Mouse (Mus musculus): Measurements from ENCODE around the gene Atg9a. TPM values are rescaled to one million over a fixed set of nuclear protein-coding genes. Genes with fewer than 3 reads are reported as not detected.

Gene Atg9a
- polyA plus RNA-seq, 1 experiment: 529 TPM

DNA sequence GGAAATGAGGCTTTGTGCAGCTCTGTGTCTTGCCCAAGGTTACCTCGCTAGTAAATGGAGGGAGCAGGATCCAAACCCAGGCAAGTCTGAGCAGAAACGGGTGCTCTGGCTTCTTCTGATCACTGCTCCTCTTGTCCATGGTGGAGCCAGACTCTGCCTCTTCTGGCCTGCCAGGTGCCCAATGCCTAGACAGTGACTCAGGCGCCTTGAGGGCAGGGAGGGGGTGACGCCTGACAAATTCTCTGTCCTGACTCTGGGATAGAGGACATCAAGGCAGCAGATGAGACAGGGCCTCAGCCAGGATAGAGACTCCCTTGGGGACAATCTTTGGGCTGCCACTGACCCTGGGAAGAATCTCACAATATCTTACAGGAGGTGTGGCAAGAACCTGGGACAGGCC lies 39.2 kb upstream of the Atg9a start:
- TF ChIP-seq CTCF (IDR thresholded peaks at IDR 0.05; ENCODE audit: control insufficient read depth, insufficient read depth, insufficient replicate concordance, low read depth, low read length): no peak
- TF ChIP-seq POLR2A (IDR thresholded peaks at IDR 0.05; ENCODE audit: control insufficient read depth, low read depth, low read length): no peak

DNA sequence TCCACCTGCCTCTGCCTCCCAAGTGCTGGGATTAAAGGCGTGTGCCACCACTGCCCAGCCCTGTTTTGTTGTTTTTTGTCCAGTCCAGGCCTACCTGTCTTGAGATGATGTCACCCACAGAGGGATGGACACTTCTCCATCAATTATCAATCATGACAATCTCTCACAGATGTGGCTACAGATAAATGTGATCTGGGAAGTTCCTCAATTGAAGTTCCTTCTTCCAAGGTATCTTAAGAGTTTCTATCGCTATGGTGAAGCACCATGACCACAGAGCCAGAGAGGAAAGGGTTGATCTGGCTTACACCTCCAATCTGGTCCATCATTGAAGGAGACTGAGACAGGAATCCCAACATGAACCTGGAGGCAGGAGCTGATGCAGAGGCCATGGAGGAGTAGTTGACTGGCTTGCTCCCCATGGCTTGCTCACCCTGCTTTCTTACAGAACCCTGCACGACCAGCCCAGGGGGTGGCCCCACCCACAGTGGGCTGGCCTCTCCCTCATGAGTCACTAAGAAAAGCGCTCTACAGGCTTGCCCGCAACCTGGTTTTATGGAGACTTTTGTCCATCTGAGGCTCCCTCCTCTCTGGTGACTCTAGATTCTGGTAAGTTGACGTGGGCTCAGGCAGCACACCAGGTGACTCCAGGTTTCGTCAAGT lies 38.5 kb upstream of the Atg9a start:
- TF ChIP-seq CTCF (IDR thresholded peaks at IDR 0.05; ENCODE audit: control insufficient read depth, insufficient read depth, insufficient replicate concordance, low read depth, low read length): no peak
- TF ChIP-seq POLR2A (IDR thresholded peaks at IDR 0.05; ENCODE audit: control insufficient read depth, low read depth, low read length): no peak
- no peak overlapping the region for H3K27ac ChIP-seq (ENCODE audit: control insufficient read depth, insufficient read depth, low read depth, low read length)
- H3K4me3 ChIP-seq (ENCODE audit: control insufficient read depth, low read depth, low read length): peak overlapping the region; percentile 71
- H3K4me1 ChIP-seq (ENCODE audit: control insufficient read depth, insufficient read depth, low read length): no peaks in the 10 kb centered on the region
- H3K36me3 ChIP-seq (ENCODE audit: control insufficient read depth, insufficient read depth, low read length): no peaks in the 10 kb centered on the region
- H3K27me3 ChIP-seq (ENCODE audit: control insufficient read depth, insufficient read depth, low read length): no peaks in the 10 kb centered on the region

More for the DNA sequence above, 39.2 kb upstream of the Atg9a start:
- Histone ChIP-seq H3K36me3 (ENCODE audit: control insufficient read depth, insufficient read depth, low read length) (no peaks in the 10 kb centered on the region), H3K27me3 (ENCODE audit: control insufficient read depth, insufficient read depth, low read length) (no peaks in the 10 kb centered on the region), H3K27ac (ENCODE audit: control insufficient read depth, insufficient read depth, low read depth, low read length) (no peak overlapping the region), H3K4me1 (ENCODE audit: control insufficient read depth, insufficient read depth, low read length) (no peaks in the 10 kb centered on the region), H3K4me3 (ENCODE audit: control insufficient read depth, low read depth, low read length) (peak overlapping the region; percentile 71)

DNA sequence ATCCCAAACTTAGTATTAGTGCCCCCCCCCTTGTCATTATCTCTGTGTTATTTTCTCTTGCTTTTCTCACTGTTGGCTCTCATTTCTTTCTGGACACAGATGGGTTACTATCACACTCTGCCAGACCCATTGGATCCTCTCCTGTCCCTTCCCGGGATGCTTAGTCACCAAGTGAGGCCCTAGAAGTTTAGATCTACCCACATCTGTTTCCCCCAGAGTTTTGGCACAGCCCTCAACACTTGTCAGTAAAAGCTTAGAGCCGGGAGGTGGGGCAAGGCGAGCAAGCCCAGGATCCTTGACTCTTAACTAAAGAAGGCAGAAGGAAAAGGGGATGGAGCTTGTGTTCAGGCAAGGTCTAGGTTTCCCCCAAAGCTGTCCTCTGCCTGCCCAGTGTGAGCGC lies 37.2 kb upstream of the Atg9a start:
- no peak overlapping the region for H3K4me3 ChIP-seq (ENCODE audit: control insufficient read depth, low read depth, low read length)
- H3K27me3 ChIP-seq (ENCODE audit: control insufficient read depth, insufficient read depth, low read length): no peaks in the 10 kb centered on the region
- TF ChIP-seq CTCF (IDR thresholded peaks at IDR 0.05; ENCODE audit: control insufficient read depth, insufficient read depth, insufficient replicate concordance, low read depth, low read length) (no peak), POLR2A (IDR thresholded peaks at IDR 0.05; ENCODE audit: control insufficient read depth, low read depth, low read length) (no peak)
- H3K27ac ChIP-seq (ENCODE audit: control insufficient read depth, insufficient read depth, low read depth, low read length): no peak overlapping the region
- H3K4me1 ChIP-seq (ENCODE audit: control insufficient read depth, insufficient read depth, low read length): no peaks in the 10 kb centered on the region
- no peaks in the 10 kb centered on the region for H3K36me3 ChIP-seq (ENCODE audit: control insufficient read depth, insufficient read depth, low read length)

DNA sequence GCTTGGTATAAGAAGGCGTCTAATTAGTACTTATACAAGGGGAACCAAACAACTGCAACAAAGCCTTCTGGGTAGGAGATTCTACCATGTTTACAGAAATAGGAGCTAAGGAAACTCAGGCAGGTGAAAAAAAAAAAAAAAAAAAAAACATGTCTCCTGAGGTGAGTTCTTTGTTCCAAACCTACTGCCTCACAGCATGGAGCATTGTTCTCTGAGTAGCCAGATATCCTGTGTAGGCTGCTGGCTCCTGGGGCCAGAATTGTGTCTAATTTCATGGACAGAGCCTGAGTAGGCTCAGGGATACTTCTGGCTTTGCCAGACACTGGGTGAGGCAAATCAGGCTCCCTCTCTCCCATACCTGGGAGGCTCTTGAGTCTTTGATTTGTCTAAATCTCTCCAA lies 35.7 kb upstream of the Atg9a start:
- TF ChIP-seq POLR2A (IDR thresholded peaks at IDR 0.05; ENCODE audit: control insufficient read depth, low read depth, low read length) (no peak), CTCF (IDR thresholded peaks at IDR 0.05; ENCODE audit: control insufficient read depth, insufficient read depth, insufficient replicate concordance, low read depth, low read length) (no peak)

DNA sequence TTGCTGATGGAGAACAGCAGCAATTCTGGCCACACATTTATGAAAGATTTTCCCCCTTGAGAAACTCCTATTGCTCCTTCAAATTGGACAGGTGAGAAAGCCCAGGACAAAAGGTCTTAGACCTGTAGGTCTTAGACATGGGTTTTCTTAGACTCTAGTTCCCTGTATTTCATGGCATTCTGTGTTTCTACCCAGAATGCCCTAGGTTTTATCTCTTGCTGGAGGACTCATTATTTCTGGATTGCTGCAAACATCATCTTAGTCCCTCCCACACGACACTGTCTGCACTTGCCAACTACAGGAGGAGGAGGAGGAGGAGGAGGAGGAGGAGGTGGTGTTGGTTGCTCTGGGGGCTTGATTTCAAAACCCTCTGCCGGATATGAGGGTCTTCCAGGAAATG lies 34.1 kb upstream of the Atg9a start:
- Histone ChIP-seq H3K27me3 (ENCODE audit: control insufficient read depth, insufficient read depth, low read length) (no peaks in the 10 kb centered on the region), H3K4me1 (ENCODE audit: control insufficient read depth, insufficient read depth, low read length) (no peaks in the 10 kb centered on the region), H3K27ac (ENCODE audit: control insufficient read depth, insufficient read depth, low read depth, low read length) (no peak overlapping the region), H3K4me3 (ENCODE audit: control insufficient read depth, low read depth, low read length) (no peak overlapping the region), H3K36me3 (ENCODE audit: control insufficient read depth, insufficient read depth, low read length) (no peaks in the 10 kb centered on the region)
- TF ChIP-seq POLR2A (IDR thresholded peaks at IDR 0.05; ENCODE audit: control insufficient read depth, low read depth, low read length): no peak
- TF ChIP-seq CTCF (IDR thresholded peaks at IDR 0.05; ENCODE audit: control insufficient read depth, insufficient read depth, insufficient replicate concordance, low read depth, low read length): no peak

More for the DNA sequence above, 35.7 kb upstream of the Atg9a start:
- Histone ChIP-seq H3K36me3 (ENCODE audit: control insufficient read depth, insufficient read depth, low read length) (no peaks in the 10 kb centered on the region), H3K4me1 (ENCODE audit: control insufficient read depth, insufficient read depth, low read length) (no peaks in the 10 kb centered on the region), H3K27me3 (ENCODE audit: control insufficient read depth, insufficient read depth, low read length) (no peaks in the 10 kb centered on the region), H3K4me3 (ENCODE audit: control insufficient read depth, low read depth, low read length) (no peak overlapping the region), H3K27ac (ENCODE audit: control insufficient read depth, insufficient read depth, low read depth, low read length) (no peak overlapping the region)

GRCm38 (mm10) chr1:75225473-75225872 lies 33.5 kb upstream of the Atg9a start:
- Histone ChIP-seq H3K27me3 (ENCODE audit: control insufficient read depth, insufficient read depth, low read length) (no peaks in the 10 kb centered on the region; the same call in 1 of the 2 replicates), H3K4me1 (ENCODE audit: control insufficient read depth, insufficient read depth, low read length) (no peaks in the 10 kb centered on the region), H3K4me3 (ENCODE audit: control insufficient read depth, low read depth, low read length) (no peak overlapping the region), H3K36me3 (ENCODE audit: control insufficient read depth, insufficient read depth, low read length) (no peaks in the 10 kb centered on the region), H3K27ac (ENCODE audit: control insufficient read depth, insufficient read depth, low read depth, low read length) (no peak overlapping the region)
- no peak for TF ChIP-seq CTCF (IDR thresholded peaks at IDR 0.05; ENCODE audit: control insufficient read depth, insufficient read depth, insufficient replicate concordance, low read depth, low read length)
- no peak for TF ChIP-seq POLR2A (IDR thresholded peaks at IDR 0.05; ENCODE audit: control insufficient read depth, low read depth, low read length)

DNA sequence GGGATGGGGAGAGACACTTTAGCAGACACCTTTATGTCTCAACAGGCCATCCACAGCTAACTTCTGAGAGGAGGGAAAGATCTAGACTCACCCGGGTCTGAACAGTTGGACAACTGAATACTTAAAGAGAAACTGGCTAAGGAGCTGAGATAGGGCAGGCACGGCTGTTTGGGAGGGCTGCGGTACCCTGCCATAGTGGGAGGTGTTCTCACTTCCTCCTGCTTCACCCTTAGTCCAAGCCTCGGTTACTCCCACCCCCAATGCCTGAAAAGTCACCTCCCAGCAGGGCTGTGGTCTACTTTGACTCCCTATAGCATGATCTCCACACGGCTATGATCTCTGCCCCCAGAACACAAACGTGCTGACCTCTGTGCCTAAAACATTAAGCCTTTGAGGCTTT lies 31.5 kb upstream of the Atg9a start:
- TF ChIP-seq POLR2A (IDR thresholded peaks at IDR 0.05; ENCODE audit: control insufficient read depth, low read depth, low read length) (no peak), CTCF (IDR thresholded peaks at IDR 0.05; ENCODE audit: control insufficient read depth, insufficient read depth, insufficient replicate concordance, low read depth, low read length) (no peak)
- H3K36me3 ChIP-seq (ENCODE audit: control insufficient read depth, insufficient read depth, low read length): no peaks in the 10 kb centered on the region
- no peak overlapping the region for H3K4me3 ChIP-seq (ENCODE audit: control insufficient read depth, low read depth, low read length)
- H3K27ac ChIP-seq (ENCODE audit: control insufficient read depth, insufficient read depth, low read depth, low read length): no peak overlapping the region
- peaks cover 2% of the 10 kb centered on the region for H3K27me3 ChIP-seq (ENCODE audit: control insufficient read depth, insufficient read depth, low read length)
- H3K4me1 ChIP-seq (ENCODE audit: control insufficient read depth, insufficient read depth, low read length): peaks cover 9% of the 10 kb centered on the region
